Mouse (Mus musculus): Measurements from ENCODE around the gene Kcnip1.

GRCm38 (mm10) chr11:33965380-33965779 lies 27.6 kb downstream of the Kcnip1 start:
- no peak for TF ChIP-seq CTCF (IDR thresholded peaks at IDR 0.05)
- no peak for TF ChIP-seq EP300 (IDR thresholded peaks at IDR 0.05)

Measured in lung, postnatal 0 days (tissue).